Mouse (Mus musculus): Measurements from ENCODE around the gene Pdxdc1. TPM values are rescaled to one million over a fixed set of nuclear protein-coding genes. Genes with fewer than 3 reads are reported as not detected.
"Not testable (repeated sequence)": the region's sequence is repeated elsewhere in the genome, so short reads cannot be mapped to it uniquely, and the experiment has no call there.

Gene Pdxdc1
- total RNA-seq, 2 experiments from 2014 or later, result 72.8 to 74.1 TPM

DNA sequence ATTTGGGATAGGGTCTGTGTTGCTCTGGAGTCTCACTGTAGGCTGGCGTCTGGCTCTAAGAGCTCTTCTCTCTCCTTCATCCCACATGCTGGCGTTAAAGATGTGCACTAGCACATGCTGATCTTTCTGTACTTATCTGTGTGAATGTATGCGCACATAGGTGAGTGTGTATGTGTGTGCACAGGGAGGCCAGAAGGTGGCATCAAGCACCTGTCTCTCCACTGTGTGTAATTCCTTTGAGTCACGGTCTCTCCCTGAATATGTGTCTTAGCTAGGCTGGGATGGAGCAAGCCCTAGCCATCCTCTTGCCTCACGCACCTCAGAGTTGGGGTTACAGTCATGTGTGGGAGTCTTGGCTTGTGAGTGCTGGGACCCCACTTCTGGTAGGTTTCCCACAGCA, 82.2 kb downstream of the Pdxdc1 start:
- H3K4me3 ChIP-seq, result no peak overlapping the region; the same call in 1 of the 2 replicates
- DNase-seq (ENCODE audit: low spot score in 2 of 2), result no peak
- TF ChIP-seq CTCF (conservative IDR thresholded peaks at IDR 0.05), result no peak; the same call in 1 of the 2 replicates
- H3K27ac ChIP-seq, result no peak overlapping the region

- H3K4me3 ChIP-seq, result peak overlapping the region; percentile 67
- TF ChIP-seq CTCF (conservative IDR thresholded peaks at IDR 0.05), result no peak; the same call in 1 of the 2 replicates
- no peak for DNase-seq (ENCODE audit: low spot score in 2 of 2)
- peak overlapping the region; percentile 99 for H3K27ac ChIP-seq
Observed at GRCm38 (mm10) chr16:13819806-13820500, 83.0 kb downstream of the Pdxdc1 start.

GRCm38 (mm10) chr16:13819394-13819743, 83.6 kb downstream of the Pdxdc1 start:
- Histone ChIP-seq H3K4me3 (peak overlapping the region; percentile 67), H3K27ac (peak overlapping the region; percentile 99)
- no peak for DNase-seq (ENCODE audit: low spot score in 2 of 2)
- no peak for TF ChIP-seq CTCF (conservative IDR thresholded peaks at IDR 0.05)

DNA sequence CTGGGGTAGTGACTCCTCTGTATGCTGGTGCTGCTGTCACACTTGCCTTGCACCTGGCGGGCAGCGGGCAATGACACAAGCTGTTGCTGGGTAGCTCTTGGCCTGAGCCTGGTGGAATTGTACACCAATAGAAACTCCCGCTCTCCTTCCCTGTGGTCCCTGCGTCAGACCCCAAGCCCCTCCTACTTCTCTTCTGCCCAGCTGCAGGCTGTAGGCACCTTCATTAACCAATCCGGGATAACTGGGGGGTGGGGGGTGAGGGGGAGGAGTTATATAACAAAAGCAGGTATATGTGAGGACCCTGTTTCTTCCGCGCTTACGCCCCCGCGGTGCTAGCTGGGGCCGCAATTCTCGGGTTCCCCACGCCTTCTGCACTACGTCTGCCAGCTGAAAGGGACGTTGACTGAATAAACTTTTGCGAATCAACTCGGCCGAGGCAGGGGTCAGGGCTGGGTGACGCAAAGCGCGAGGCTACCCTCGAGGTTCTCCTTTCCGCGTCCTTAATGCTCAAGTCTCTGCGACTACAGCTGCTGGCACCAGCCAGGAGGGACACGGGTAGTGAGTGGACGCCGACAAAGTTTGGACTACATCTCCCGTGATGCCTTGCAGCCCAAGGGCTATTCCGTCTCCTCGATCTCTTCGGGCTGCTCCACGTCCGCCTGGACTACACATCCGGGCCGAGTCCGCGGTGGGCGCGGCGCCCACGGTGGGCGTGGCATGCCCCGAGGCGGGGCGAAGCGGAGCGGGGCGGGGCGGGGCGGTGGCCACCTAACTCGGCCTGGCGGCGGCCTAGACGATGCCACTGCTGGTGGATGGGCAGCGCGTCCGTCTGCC, 84.2 kb downstream of the Pdxdc1 start, which contains the start of gene Ntan1:
Gene Ntan1, plus strand, starts transcription at position 286 of the 834 bp plus-strand sequence.
- Histone ChIP-seq H3K27ac (peak within 1 kb of the TSS; percentile 99), H3K4me3 (peak within 1 kb of the TSS; percentile 67)
- no peak; the same call in 1 of the 2 replicates for TF ChIP-seq CTCF (conservative IDR thresholded peaks at IDR 0.05)
- DNase-seq (ENCODE audit: low spot score in 2 of 2), result peak; percentile 95 to 96

DNA sequence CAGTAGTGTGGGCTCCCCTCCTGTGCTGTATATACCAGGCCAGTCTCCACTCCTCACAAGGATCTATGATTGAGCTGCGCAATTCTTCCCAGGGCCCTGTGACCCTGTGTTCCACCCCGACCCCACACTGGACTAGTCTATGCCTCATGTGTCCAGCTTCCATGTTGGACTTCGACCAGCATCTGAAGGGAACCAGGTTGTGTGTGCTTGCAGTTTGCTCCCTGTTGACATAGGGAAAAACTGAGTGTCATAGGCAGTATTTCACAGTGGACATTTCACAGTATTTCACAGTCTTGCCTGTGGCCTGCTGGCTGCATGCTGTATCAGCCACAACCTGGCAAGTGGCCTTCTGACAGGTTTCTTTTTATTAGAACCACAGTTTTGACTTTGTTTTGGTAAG, 89.7 kb downstream of the Pdxdc1 start:
- no peak for DNase-seq (ENCODE audit: low spot score in 2 of 2)
- no peak for TF ChIP-seq CTCF (conservative IDR thresholded peaks at IDR 0.05)
- no peak overlapping the region for H3K27ac ChIP-seq
- no peak overlapping the region for H3K4me3 ChIP-seq

GRCm38 (mm10) chr16:13812152-13812551, 90.8 kb downstream of the Pdxdc1 start:
- no peak for DNase-seq (ENCODE audit: low spot score in 2 of 2)
- TF ChIP-seq CTCF (conservative IDR thresholded peaks at IDR 0.05), result peak; percentile 21; the same call in 1 of the 2 replicates
- Histone ChIP-seq H3K27ac (no peak overlapping the region), H3K4me3 (no peak overlapping the region)

DNA sequence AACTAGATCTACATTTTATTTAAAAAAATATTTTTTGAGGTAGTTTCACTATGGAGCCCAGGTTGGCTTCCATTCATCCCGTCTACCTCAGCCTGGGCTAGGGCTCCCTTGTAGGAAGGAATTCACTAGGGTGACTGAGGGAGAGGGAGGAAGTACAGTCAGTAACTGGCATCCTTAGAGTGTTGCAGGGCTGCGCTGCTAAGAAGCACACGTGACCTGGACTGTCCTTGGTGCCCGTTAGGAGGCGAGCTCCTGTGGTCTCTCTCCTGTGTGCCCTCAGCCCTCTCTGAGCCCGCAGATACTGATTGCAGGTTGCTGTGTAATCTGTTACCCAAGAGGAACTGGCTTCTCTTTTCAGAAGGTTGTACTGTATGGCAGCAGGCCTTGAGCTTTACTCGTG, 94.5 kb downstream of the Pdxdc1 start:
- no peak for TF ChIP-seq CTCF (conservative IDR thresholded peaks at IDR 0.05)
- no peak for DNase-seq (ENCODE audit: low spot score in 2 of 2)
- Histone ChIP-seq H3K4me3 (no peak overlapping the region), H3K27ac (no peak overlapping the region)

DNA sequence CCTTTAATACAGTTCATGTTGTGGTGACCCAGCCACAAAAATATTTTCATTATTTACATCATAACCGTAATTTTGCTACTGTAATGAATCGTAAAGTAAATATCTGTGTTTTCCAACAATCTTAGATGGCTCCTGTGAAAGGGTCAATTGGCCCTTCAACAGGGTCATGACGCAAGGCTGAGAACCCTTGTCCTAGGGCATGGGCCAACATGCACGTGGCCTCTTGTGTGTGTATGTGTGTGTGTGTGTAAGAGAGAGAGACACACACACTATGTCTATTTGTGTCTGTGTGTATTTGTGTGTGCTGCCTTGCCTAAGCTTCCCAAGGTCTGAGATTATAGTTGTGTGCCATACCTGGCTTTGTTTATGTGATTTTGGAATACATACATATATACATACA, 95.3 kb downstream of the Pdxdc1 start:
- no peak for DNase-seq (ENCODE audit: low spot score in 2 of 2)
- no peak overlapping the region for H3K4me3 ChIP-seq
- H3K27ac ChIP-seq, result no peak overlapping the region
- TF ChIP-seq CTCF (conservative IDR thresholded peaks at IDR 0.05), result no peak

GRCm38 (mm10) chr16:13804666-13805065, 98.3 kb downstream of the Pdxdc1 start:
- no peak for DNase-seq (ENCODE audit: low spot score in 2 of 2)
- Histone ChIP-seq H3K27ac (peak overlapping the region; percentile 62; the same call in 1 of the 2 replicates), H3K4me3 (no peak overlapping the region)
- TF ChIP-seq CTCF (conservative IDR thresholded peaks at IDR 0.05), result peak; percentile 62

GRCm38 (mm10) chr16:13801231-13801630, 101.7 kb downstream of the Pdxdc1 start:
- TF ChIP-seq CTCF (conservative IDR thresholded peaks at IDR 0.05), result no peak
- DNase-seq (ENCODE audit: low spot score in 2 of 2), result no peak
- no peak overlapping the region for H3K27ac ChIP-seq

GRCm38 (mm10) chr16:13796746-13797175, 106.2 kb downstream of the Pdxdc1 start:
- no peak for DNase-seq (ENCODE audit: low spot score in 2 of 2)
- no peak for TF ChIP-seq CTCF (conservative IDR thresholded peaks at IDR 0.05)
- Histone ChIP-seq H3K4me3 (no peak overlapping the region), H3K27ac (no peak overlapping the region)

More at GRCm38 (mm10) chr16:13801231-13801630, 101.7 kb downstream of the Pdxdc1 start:
- no peak overlapping the region for H3K4me3 ChIP-seq

- H3K27ac ChIP-seq; DNase-seq (ENCODE audit: low spot score in 2 of 2); H3K4me3 ChIP-seq: not testable (repeated sequence)
Observed at GRCm38 (mm10) chr16:13793441-13793840, 109.5 kb downstream of the Pdxdc1 start.

- DNase-seq (ENCODE audit: low spot score in 2 of 2), result no peak
- no peak overlapping the region for H3K4me3 ChIP-seq
- no peak overlapping the region for H3K27ac ChIP-seq
- no peak for TF ChIP-seq CTCF (conservative IDR thresholded peaks at IDR 0.05)
Observed at GRCm38 (mm10) chr16:13785932-13786331, 117.0 kb downstream of the Pdxdc1 start.

Small RNAs within 50 kb of the gene (microRNA-seq; reads per million reads assigned to microRNA genes)
- gene Gm27734, result 0 reads per million in 2 experiments

Other genes with a start within 250 kb of the Pdxdc1 start
- gene Parn, start 235.0 kb downstream of the Pdxdc1 start, total RNA-seq (2021), result 10 to 100 TPM; 23.5 to 25.6 TPM
- 10 to 100 TPM; 40.0 to 45.2 TPM for gene Bfar, start 231.3 kb downstream of the Pdxdc1 start, total RNA-seq (2021)
- 1 to 10 TPM; 3.5 to 4.0 TPM for gene 3110001I22Rik, start 231.2 kb downstream of the Pdxdc1 start, total RNA-seq (2021)
- gene Pla2g10, start 172.1 kb downstream of the Pdxdc1 start, total RNA-seq (2021), result not detected
- gene Rrn3, start 122.4 kb downstream of the Pdxdc1 start, total RNA-seq (2021), result 10 to 100 TPM; 47.2 to 51.4 TPM
- gene Ntan1, start 84.3 kb downstream of the Pdxdc1 start, total RNA-seq (2021), result 10 to 100 TPM; 79.9 to 83.7 TPM
- 10 to 100 TPM; 67.5 to 71.3 TPM for gene Mpv17l, start within 50 bp of the Pdxdc1 start, total RNA-seq (2021)
- 100 to 1,000 TPM; 248 to 261 TPM for gene 2900011O08Rik, start 83.5 kb upstream of the Pdxdc1 start, total RNA-seq (2021)
- 1 to 10 TPM; 1.8 to 2.4 TPM for gene Ifitm7, start 83.8 kb upstream of the Pdxdc1 start, total RNA-seq (2021)